Mouse (Mus musculus) spleen, postnatal 14 days (tissue): ENCODE data around the gene Aph1b.
"Not testable (repeated sequence)": the region's sequence is repeated elsewhere in the genome, so short reads cannot be mapped to it uniquely, and the experiment has no call there.

Source experiments
- DNase-seq, 2 experiments: peaks; one replicate each; pipeline ENCODE4 v3.0.0; 2021 to 2022; ENCODE audit warnings: low spot score in 2 of 2

Gene Aph1b

DNA sequence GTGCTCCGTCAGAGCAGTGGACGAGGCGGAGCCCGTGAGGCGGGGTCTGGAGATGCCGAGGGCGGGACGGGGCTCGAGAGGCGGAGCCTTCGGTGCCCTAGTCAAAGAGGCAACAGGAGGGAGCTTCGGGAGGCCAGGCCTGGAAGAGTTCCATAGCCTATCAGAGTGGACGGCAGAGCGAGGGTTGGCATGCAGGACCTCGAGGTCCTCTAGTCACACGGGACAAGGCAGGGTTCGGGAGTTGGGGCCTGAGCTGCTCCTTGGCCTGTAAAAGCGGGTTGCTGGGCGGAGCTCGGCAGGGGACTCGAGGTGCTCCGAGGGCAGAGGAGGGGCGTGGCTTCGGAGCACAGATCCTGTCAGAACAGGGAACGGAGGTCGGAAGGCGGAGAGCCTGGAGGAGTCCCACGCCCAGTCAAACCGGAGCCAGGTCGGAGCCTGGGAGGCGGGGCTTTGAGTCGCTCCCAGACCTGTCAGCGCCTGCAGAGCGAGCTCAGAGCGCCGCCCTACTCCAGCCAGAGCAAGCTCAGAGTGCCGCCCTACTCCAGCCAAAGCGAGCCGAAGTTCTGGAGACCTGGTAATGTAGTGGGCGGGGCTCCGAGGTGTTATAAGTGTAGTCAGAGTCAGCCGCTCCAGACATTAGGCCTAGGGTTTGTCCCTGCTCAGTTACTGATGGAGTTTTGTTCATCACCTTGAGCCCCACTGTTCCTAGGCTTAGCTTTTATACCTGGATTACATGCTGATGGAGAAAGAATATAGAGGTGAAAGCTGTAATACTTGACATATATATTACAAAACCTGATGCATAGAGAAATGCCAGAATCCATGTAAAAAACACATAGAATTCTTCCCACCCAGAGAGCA is at the start of gene Aph1b:
Aph1b (minus strand) TSS at position 27 of the 861 bp plus-strand sequence.
- DNase-seq, result peak; percentile 77

GRCm38 (mm10) chr9:66835097-66835480 is 39.8 kb upstream of the Aph1b start:
- peak in 1 of 2 experiments; percentile 29 for DNase-seq

GRCm38 (mm10) chr9:66834318-66835096 is 39.2 kb upstream of the Aph1b start, which contains the start of gene Aph1c:
TSS of gene Aph1c (minus strand) at chr9:66834726.
- peak; percentile 98 for DNase-seq

GRCm38 (mm10) chr9:66833851-66834250 is 38.6 kb upstream of the Aph1b start:
- no peak for DNase-seq

DNA sequence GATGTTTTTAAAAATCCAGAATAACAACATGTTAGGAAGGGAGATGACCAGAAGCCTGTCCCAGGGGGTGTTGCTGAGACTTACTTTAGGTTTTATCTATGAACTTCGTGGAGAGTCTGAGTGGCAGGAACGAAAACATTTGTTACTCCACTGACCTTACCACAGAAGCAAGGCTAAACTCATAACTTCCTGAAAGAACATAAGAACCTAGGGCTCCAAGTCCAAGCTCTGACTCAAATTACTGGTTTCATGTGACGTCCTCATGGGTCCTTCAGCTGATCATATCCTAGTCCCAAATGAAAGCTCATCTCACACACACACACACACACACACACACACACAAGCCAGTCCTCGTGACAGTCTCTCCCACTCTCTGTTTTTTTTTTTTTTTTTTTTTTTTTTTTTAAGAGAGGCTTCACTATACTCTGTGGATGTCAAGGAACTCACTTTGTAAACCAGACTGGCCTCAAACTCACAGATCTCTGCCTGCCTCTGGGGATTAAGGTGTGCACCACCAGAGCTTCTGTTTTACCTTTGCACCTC is 37.1 kb upstream of the Aph1b start:
- DNase-seq, result no peak

- DNase-seq, result no peak
Observed at GRCm38 (mm10) chr9:66825990-66826389, 30.7 kb upstream of the Aph1b start.

DNA sequence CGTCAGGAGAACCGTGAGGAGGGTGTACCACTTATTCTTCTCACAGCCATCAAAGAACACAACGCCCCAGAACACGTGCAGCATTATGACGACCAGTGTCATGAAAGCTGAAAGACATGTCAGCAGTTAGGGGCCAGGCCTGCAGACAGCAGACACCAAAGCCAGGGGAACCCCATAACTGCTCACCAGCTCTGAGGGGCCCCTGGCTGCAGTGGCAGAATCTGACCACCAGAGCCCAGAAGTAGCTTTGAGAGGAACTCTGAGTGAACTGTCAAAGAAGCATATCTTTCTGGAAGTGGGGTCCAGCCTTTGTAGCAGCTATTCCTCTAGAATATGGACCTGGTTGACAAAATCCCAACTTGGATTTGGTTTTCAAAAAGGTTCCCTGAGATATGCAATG is 27.0 kb upstream of the Aph1b start:
- not testable (repeated sequence) for DNase-seq

GRCm38 (mm10) chr9:66820996-66821395 is 25.7 kb upstream of the Aph1b start:
- DNase-seq, result no peak

GRCm38 (mm10) chr9:66813392-66813791 is 18.1 kb upstream of the Aph1b start:
- no peak for DNase-seq

GRCm38 (mm10) chr9:66805951-66806350 is 10.7 kb upstream of the Aph1b start:
- not testable (repeated sequence) for DNase-seq

GRCm38 (mm10) chr9:66801947-66802346 is 6.7 kb upstream of the Aph1b start:
- no peak for DNase-seq

GRCm38 (mm10) chr9:66796739-66797138 is 1.4 kb upstream of the Aph1b start, which contains the start of gene Gm10647:
TSS of gene Gm10647 (plus strand) at chr9:66797039.
- no peak for DNase-seq

DNA sequence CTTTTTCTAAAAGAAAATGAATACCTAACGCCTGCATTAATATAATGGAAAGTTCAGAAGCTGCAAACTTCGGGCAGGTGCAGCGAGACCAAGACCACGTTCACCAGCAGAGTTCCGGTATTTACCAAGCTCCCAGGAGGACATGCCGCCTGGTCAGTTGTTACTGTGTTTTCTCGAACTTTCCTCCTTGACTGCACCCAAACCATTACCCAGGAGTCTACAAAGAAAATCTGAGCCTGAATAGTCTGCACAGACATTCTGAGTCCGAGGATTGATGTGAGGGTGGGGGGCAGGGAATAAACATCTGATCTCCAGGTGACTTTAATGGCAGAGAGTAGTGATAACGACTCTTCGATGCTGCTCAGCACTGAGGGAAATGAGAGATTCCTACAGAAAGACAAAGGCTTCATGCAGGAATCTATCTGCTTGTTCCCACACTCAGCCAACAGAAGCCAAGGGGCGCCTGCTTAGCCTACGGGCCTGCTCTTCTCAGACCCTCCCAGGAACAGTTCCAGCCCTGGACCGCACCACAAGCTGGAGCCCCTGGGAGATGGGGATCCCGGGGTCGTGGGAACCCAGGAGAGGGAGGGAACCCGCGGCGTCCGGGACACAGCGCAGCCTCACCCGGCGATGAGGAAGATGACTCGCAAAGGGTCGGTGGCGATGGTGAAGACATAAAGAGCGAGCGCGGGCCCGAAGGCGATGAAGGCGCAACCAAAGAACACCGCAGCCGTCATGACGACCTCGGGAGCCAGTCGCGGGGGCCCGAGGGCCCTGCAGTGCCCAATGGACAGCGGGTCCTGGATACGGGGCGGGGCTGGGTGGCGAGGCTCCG is 444 bp downstream of the Aph1b start:
- no peak for DNase-seq

DNA sequence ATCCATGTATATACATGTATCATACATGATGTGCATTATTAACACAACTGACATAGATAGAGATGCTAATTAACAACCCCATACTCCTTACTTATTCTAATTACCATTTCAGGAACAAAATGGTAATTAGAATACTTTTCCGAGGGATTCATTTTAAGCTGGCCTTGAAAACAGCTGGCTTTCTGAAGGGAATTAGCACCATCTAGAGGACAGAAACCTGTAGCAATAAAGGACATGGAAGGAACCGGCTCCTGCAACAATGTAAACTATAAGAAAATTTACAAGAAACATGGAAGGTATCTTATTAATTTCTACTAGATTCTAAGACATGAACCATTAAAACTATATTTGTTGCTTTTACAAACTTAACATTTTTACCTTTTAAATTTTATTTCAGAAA is 7.5 kb downstream of the Aph1b start:
- no peak for DNase-seq

DNA sequence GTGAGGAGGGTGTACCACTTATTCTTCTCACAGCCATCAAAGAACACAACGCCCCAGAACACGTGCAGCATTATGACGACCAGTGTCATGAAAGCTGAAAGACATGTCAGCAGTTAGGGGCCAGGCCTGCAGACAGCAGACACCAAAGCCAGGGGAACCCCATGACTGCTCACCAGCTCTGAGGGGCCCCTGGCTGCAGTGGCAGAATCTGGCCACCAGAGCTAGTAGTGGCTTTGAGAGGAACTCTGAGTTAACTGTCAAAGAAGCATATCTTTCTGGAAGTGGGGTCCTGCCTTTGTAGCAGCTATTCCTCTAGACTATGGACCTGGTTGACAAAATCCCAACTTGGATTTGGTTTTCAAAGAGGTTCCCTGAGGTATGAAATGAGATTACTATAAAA is 10.7 kb downstream of the Aph1b start:
- DNase-seq, result peak in 1 of 2 experiments; percentile 25

DNA sequence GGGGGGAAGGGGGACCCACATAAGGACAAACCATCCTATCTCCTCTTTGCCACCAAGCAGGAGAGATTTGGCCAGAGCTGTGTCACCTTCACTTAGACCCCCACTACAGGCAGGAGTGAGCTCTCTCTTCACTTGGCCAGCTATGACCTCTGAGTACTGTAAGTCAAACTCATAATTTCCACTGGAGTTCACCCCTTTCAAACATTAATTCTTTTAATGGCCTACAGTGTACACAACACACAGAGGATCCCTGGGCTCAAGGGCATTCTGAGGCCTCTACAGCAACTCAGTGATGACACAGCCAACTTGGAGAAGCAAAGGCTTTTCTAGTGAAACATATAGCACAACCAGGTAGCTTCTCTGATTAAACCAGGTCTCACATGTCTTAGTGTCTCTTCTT is 24.6 kb downstream of the Aph1b start:
- no peak for DNase-seq

GRCm38 (mm10) chr9:66769275-66769674 is 26.0 kb downstream of the Aph1b start:
- no peak for DNase-seq

- no peak for DNase-seq
Observed at GRCm38 (mm10) chr9:66768721-66769120, 26.6 kb downstream of the Aph1b start.

- DNase-seq, result no peak
Observed at GRCm38 (mm10) chr9:66760991-66761390, 34.3 kb downstream of the Aph1b start.

DNA sequence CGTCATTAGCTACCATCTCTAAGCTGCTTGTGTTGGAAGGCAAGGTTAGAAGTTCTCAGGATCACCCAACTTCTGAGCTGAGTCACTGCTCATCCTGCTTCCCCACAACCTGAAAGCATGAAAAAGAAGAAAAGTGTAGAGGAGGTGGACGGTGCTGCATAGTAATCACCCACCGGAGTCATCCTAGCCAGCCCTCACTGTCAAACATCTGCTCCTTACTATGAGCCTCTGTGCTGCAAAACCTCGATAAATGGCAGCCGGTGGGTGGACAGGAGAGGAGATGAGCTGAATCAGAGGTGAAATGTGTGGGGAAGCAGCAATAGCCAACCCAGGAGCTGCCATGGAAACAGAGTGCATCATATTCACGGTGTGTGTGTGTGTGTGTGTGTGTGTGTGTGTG is 42.4 kb downstream of the Aph1b start:
- DNase-seq, result no peak

DNA sequence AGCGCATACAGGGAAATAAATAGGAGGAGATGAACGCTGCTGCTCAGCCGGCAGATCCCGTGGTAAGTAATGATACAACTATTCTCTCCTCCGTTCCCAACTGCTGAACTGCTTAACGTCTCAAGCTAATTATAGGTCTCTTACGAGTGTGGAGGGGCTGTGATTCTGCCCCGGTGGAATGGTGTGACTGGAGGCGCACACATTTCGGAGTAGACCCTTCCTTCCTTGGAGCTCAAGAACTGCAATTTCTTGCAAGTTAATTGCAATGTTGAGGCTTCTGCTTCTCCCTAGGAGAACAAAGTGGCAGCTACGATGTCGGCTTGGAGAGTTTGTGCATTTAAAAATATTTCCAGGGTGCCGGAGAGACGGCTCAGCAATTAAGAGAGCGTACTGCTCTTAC is 46.9 kb downstream of the Aph1b start:
- no peak for DNase-seq

DNA sequence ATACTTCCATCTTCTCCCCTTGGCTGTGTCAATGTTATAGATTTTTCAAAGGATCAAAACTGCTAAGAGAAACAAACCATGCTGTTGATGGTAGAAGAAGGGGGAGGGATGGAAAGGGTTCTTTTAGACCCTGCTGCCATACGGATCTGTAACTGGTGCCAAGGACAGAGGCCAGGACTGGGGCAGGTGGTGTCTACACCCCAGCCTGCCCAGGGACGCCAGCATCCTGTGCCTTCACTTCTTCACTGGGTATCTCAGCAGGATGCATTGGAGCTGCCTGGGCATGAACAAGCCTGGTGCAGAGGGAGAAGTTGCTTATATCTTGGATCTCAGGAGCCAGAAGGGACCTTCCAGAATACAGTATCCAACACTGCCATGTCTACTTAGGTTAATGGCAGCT is 50.8 kb downstream of the Aph1b start:
- DNase-seq, result no peak
